Mouse (Mus musculus): ENCODE data around the gene Atg101.

Atg101 gene

DNA sequence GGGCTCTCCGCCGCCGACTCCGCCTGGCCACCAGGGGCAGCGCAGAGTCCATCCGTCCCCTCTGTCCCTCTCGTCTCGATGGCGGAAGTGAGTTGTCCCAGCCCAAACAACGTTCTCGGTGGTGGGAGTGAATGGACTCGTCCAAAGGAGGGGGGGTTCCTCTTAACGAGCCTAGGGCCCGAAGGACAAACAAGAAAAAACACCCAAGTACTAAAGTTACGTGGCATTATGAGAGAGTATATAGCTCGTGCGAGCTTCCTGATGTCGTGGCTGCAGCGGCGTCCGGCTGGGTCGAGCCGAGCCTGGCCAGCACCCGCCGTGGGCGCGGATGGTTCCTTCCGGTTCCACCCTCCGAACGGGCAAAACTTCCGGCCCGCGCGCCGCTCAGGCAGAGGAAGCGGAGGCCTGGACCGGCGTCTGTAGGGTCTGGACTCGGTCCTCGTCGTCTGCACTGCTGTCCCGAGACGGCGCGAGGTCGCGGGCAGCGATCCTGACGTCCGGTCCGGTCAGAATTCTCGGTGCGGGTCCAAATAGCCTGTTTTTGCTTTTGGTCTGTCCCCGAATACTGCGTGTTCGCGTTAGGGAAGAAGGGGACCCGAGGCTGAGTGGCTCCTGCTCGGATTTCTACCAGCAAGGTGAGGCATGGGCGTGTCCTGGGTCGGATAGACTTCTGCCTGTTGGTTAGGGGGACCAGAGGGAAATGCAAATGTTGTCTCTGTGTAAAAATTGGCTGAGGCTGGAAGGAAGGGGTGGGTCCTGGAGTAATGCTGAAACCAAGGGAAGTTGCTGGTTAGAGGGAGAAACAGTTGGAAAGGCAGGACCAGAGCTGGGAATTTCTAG is at the start of gene Atg101:
Atg101 (plus strand) TSS at position 362 of the 840 bp plus-strand sequence.
- peak; percentile 93 to 95 for DNase-seq (ENCODE audit: low spot score in 2 of 2)

DNA sequence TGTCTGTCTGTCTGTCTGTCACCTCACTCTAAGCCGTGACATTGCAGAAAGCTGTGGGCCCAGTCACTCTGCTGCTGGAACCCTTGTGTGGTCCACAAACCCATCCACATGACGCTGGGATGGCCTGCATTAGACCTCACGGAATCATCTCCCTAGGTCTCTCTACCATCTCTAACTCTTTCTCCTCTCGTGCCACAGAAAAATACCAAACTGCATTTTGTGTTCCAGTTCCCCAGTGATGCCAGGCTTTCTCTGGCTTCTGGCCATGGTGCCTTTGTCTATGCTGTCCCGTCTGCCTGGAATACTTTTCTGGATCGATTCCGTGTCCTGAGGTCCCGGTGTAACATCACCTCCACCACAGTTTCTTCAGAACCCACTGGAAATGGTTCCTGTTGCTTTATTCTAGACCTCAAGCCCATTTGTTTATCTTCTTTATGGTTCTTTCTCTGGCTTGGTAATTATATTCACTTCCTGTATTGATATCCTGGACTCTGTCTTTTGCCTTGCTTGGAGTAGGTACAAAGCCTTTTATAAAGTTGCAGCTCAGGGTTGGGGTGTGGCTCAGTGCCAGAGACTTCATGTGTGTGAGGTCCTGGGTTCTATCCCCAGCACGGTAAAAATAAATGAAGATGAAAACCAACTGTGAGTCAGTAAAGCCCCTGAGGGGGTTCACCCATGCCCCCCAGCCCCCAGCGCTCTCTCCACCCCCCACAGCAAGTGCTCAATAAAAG is 49.3 kb upstream of the Atg101 start:
- DNase-seq (ENCODE audit: low spot score in 2 of 2): no peak

DNA sequence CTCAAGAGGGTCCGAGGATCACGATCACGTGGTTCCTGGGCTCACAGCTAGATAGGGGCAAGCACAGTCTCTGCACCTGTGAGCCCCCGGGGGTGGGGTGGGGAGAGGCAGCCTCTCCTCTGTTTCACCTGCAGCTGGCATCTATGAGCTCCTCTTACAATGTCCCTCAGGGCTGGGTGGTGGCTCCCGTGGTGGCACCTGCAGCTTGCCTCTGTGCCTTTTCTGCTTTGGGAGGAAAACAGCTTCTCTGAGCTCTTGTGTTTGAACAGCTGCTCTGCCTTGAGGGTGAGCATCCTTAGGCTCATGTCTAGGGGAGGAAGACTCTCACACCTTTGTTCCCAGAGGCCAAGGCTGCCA is 48.8 kb upstream of the Atg101 start:
- peak; percentile 85 to 90 for DNase-seq (ENCODE audit: low spot score in 2 of 2)

DNA sequence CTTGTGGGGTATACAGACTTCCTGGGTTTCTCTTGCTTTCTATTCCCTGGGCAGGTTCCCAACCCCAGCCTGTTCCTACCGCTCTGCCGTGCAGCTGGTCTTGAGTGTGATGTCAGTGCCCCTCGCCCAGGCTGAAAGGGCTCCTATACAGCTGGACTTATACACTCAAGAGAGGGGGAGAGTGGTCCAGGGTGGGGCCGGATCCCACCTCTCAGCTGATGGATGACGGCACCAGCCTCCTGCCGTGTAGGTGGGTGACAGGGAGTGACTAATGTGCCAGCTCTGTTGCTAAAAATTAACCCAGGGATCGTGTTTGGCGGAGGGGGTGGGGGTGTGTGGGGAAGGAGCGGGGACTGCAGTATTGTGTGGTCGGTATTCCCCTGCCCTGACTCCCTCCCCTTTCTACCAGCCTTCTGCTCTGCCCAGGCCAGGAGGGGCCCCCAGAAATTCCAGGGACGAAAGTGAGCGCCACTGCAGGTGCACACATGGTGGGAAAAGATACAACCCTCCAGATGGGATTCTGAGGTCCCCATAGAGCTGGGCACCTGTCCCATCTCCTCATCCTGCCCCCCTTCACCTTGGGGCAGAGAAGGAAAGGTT is 48.2 kb upstream of the Atg101 start:
- no peak for DNase-seq (ENCODE audit: low spot score in 2 of 2)

DNA sequence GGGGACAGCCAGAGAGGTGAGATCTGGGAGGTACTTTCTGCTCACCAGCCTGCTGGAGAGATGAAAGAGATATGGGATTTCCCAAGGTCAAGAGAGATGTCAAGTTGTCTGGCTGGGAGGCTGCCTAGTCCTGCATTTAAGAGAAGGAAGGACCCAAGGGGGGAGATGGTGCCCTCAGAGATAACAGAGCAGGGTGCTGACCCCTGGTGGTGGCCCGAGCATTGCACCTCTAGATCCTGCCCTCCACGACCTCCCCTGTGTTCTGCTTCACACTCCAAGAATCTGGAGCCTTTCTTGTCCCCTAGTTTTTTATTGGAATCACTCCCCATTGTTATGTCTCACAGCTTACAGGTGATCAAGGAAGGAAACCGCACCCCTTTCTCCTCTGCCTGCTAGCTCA is 47.2 kb upstream of the Atg101 start:
- peak in 1 of 2 experiments; percentile 80 for DNase-seq (ENCODE audit: low spot score in 2 of 2)

DNA sequence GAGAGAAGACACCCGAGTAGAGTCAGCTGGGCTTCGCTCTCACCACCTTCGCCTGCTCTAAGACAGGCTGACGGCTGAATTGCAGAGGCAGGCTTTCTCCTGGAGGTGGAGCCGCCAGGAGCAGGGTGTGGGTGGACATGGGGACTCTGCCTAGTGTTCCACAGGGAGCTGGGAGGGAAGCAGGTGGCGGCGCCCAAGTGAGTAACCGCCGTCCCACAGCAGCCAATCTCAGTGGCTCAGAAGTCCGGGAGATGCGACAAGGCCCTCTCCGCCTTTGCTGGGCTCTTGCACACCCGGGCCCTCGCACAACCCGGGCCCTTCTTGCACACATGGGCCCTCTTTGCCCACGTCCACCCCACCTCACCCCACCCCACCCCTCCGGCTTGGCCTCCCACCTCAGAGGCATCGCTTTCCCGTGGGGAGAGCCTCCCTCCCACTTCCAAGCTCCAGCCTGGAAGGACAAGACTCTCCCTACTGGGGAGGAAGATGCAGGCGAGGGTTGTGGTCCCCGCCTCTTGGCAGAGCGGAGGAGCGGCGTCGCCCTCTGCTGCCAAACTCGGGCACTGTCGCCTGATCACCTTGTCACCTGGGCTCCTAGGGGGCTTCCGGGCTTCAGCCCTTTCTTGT is 45.1 kb upstream of the Atg101 start:
- peak; percentile 72 to 85 for DNase-seq (ENCODE audit: low spot score in 2 of 2)

DNA sequence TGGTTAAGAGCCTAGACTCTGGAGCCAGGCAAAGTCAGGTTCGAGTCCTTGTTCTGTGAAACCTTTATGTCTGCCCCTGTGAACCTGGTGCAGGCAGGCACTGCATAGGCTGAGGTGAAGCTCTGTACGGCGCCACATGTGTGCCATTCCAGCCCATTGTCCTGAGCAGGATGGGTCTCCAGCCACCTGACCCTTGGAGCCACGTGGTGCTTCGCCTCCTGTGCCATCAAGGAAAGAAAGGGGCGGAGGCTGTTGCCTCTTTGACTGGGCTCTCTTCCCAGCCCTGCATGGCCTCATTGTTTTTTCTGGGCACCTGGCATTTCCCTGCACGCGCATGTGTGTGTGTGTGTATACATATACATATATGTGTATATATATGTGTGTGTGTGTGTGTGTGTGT is 44.3 kb upstream of the Atg101 start:
- DNase-seq (ENCODE audit: low spot score in 2 of 2): no peak

DNA sequence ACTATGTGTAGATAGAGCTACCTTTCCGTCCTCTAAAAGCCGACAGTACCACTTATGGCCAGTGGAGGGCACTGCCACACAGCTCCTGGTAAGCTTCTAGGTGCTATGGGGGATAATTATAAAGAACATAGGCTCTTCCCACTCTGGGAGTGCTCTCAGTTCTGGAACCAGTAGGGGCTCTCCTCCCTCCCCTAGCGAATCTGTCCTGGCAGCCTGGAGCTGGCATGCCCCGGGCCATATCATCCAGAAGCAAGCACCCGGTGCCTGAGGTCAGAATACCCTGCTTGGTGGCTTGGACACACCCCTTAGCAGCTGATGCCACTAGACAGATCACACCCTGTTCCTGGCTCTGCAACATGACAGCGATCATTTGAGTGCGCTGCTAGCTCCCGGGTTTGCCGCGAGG is 43.3 kb upstream of the Atg101 start:
- peak; percentile 80 to 83 for DNase-seq (ENCODE audit: low spot score in 2 of 2)

DNA sequence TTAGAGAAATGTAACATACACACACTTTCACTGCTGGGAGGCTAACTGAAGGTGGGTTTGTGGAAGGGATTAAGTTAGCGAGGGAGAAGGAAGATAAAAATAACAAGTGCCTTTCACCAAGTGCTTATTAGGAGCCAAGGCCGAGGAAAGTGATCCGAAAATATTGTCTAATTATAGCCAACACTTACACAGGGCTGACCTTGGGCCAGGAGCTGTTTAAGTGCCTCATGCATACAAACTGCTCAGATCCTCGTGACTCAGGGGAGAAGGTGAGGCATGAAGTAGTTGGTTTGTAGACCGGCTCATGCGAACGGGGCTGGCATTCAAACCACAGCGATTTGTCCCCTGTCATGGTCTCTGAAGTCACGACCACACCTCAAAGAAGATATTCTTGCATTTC is 42.8 kb upstream of the Atg101 start:
- DNase-seq (ENCODE audit: low spot score in 2 of 2): no peak

DNA sequence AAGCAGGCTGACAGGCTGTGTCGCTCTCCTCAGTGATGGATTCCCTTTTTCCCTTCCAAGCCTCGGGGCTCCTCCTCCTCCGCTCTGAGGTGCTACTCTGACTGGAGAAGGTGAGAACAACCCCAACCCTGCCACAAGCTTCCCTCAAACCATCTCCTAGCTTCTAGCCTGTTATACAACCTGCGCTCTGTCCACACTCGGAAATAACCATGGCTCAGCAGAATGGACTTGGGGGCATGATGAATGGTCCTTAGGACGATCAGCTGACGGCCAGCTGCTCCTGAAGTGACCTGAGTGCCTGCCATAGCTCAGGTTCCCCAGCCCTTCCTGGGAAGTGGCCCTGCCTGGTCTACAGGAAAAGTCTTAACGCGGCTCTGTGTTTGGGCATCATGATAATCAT is 42.2 kb upstream of the Atg101 start:
- DNase-seq (ENCODE audit: low spot score in 2 of 2): no peak

DNA sequence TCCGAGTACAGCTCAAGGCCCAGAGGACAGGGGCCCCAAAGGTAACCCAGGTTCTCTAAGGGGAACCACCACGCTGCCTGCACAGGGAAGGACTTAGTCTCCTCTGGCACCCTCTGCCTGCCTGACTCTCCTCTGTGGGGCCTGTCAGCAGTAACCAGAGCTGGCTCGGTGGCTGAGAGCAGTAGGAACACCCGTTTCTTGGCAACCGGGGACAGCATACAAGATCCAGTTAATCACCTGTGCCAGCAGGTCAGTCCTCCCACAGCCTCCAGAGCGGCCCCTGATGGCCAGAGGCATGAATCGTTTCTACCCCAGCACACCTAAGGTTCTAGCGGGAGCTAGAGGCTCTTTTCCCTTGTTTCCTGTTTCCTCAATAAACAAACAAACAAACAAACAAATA is 41.4 kb upstream of the Atg101 start:
- no peak for DNase-seq (ENCODE audit: low spot score in 2 of 2)

DNA sequence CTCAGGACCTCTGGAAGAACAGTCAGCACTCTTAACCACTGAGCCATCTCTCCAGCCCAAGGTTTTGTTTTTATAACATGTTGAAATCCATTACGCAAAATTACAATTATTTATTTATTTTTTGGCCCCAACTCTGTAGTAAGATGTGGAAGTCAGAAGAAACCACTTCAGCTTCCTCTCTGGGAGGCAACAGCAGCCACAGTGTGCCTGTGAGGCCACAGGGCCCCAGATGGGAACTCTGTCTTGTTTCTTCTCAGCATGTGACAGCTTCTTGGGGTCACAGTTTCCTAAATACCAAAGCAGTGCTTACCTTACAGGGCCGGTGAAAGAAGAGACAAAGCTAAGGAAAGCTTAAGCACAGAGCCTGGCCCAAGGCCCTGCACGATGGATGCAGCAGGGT is 40.1 kb upstream of the Atg101 start:
- DNase-seq (ENCODE audit: low spot score in 2 of 2): no peak

DNA sequence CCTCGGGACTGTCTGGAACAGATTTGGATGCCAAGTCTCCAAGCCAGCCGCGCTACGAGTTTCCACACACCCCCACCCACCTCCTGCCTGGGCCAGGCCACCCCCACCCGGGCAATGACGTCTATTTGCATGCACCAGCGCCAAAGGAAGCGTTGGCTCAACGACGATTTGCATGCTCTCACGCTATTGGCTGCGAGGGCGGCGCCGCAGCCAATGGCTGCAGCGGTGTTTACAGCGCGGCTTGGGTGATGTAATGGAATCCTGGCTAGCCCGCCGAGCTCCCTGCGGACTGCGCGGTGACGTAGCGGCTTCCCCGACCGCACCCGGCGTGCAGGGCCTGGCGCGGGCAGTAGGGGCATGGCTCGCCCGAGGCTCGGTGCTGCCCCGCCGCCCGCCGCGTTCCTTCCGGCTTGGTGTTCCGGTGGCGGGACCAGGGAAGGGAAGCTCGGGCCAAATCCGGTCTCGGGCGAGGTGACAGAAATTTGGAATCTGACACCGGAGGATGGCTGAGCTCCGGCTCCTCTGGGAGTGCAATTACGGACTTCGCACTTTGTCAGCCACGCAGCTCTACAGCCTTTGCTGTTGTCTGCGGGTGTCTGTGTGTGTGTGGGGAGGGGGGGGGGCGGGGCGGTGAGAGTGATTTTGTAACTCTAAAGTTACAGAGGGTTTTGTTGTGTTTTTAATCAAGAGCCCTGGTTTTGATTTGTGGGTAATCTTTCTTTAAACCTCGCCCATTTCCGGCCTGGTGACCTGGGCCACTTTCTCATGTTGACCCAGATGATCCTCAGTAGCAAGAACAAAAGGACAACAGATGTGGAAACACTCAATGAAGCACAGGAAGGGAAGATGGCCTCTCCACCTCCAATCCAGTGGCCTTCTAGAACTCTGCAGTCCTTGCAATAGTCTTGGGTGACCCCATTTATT is 37.6 kb upstream of the Atg101 start:
- peak; percentile 94 to 96 for DNase-seq (ENCODE audit: low spot score in 2 of 2)

DNA sequence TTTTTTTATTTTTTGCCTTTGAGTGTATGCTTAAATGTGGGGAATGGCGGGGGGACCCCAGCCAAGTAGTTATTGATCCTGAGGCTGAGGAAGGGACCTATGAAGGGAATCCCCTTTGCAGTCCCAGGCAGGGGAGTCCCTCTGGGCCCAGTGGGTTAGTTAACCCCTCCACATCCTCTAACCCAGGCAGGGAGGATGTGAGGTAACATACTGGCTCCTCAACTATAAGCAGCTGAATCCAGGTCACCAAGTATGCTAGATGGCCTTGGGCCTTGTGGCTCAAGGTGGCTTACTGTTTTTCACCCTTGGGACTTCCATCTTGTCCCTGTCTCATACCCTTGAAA is 36.9 kb upstream of the Atg101 start:
- no peak for DNase-seq (ENCODE audit: low spot score in 2 of 2)

DNA sequence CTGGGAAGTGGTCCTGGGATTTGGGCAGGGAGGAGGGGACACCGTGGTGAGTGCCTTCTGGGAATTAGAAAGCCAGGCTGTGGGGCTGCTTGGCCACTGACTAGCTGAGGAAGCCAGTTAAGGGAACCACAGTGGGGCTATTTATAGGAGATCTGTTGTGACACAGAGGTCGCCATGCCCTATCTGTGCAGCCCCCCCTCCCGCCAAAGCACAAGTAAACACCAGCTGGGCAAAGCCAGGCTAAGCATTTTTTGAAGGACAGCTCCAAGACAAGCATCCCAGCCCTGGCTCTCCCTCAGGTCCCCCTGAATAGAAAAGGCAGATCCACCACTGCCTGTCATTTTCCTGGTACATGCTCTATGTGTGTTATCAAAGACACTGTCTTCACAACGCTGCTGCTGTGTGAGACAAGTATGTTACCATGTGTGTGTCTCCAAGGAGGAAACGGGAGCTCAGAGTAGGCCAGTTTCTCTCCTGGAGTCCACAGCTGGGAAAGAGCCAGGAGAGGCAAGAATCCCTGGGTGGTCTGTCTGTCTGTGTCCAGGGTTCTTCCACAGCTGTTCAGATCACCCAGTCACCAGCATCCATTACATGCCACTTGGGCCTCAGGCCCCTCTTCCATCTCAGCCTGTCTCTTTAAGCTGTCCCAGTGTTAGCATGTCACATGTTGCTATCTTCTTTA is 35.9 kb upstream of the Atg101 start:
- no peak for DNase-seq (ENCODE audit: low spot score in 2 of 2)

DNA sequence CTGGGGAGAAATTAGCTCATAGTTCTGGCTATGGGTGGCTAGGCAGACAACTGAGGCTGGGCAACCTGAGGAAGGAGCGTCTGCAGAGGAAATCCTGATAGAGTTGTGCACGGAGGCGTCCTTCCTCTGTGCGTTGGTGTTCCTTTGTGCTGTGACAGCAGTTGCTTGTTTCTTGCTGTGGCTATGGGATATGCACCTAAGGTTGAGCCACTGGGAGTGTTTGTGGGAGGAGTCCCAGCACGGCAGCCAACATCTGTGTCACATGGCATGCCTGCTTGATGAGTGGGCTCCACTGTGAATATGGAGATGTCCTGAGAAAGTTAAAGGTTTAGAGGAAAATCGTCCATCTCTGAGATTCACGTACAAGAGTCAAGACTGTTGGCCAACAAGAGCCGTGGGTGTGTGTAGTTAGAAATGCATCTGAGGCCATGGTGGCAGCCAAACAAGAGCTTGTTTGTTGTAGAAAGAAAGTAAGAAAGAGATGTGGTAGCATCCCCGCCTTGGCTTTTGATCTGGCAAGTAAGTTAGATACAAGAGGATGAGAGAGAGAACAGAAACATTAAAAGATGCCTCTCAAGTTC is 33.8 kb upstream of the Atg101 start:
- DNase-seq (ENCODE audit: low spot score in 2 of 2): no peak

DNA sequence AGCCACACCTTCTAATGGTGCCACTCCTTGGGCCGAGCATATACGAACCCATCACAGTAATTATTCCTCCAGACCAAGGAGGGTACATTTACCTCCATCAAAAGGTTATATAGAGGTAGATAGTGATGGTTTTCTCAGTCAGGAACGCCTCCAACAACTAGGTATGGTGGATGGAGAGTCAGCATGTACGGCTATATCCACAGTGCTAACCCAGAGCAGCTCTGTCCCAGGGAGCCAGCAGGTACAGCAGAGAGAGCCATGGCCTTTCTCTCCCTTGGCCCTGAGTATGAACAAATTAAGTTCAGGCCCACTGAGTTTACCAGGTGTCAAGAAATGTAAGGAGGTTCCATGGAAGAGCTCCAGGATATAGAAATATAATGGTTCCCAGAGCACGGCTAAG is 32.1 kb upstream of the Atg101 start:
- DNase-seq (ENCODE audit: low spot score in 2 of 2): no peak

DNA sequence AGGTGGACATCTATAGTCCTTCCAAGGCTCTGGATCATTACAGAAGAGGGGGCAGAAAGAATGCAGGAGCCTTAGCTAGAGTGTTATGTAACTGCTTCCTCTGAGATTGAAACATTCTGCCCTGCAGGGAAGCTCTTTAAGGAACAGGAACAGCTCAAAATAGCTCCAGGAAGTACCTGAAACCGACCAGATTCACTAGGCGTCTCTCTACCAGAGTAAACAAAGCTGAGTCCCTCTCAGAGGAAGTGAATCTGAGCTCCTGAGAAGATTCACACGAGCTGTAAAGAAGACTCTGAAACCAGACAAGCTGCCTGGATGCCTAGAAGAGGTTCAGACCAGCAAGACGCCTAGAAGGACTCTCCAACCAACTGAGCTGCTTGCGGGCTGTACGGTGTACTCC is 31.5 kb upstream of the Atg101 start:
- DNase-seq (ENCODE audit: low spot score in 2 of 2): no peak

DNA sequence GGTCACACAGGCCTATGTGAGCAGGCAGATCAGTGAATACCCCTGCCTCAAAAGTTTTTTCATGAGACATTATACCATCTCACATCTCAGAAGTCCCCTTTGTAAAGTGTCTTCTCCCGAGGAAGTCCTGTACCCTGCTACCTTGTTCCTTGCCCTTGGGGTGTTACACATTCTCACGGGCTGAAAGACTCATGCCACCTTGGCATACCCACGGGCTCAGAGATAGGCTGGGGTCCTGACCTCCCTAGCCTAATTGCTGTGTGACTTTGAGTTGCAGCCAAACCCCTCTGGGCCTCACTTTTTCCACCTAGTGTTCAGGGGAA is 30.5 kb upstream of the Atg101 start:
- DNase-seq (ENCODE audit: low spot score in 2 of 2): no peak

DNA sequence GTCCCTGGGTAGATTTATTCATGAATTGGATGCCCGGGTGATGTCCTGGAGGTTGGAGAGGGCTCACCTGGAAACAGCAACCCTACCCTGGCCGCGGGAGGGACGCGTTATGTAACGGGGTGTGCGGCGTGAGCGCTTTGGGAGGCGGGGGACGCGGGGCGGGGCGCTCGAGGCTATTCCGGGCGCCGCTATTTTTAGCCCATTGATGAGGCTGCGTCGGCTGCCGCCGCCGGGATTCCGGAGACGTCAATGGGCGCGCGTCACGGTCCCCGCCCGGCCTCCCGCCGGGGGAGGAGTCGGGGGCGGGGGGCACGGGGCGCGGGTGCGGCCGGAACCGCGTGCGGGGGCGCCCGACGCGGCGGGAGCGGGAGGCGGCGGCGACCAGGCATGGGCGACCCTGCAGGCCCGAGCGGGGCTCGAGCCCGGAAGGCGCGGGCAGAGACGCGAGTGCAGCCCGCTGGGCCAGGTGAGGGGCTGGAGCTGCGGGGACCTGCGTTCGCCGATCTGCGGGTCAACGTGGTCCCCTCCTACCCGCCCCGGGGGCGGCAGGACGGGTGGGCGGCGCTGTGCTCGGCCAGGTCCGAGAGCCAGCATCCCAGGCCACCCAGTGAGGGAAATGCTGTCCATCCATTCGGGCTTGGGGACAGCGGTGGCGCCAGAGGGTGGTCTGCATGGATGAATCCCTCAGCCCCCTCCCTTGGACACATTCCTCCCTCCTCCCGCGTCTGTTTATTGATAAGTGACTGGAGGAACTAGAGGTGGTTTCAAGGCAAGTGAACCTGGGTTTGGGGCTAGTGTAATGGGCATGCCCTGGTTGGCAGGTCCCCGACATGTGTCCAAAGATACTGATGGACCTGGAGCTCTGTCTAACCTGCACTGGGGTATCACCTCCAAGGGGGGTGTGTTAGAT is 29.9 kb upstream of the Atg101 start, which contains the start of gene Nr4a1:
Nr4a1 (plus strand) TSS at position 384 of the 910 bp plus-strand sequence.
- DNase-seq (ENCODE audit: low spot score in 2 of 2): peak; percentile 57 to 58

All from thymus, postnatal 10 days (tissue).